Mouse (Mus musculus) neural tube, embryonic 15.5 days (tissue): ENCODE results near the gene Atp2a3. TPM values are rescaled to one million over a fixed set of nuclear protein-coding genes. Genes with fewer than 3 reads are reported as not detected.

Source experiments
- ATAC-seq: fragments of 200-750 bp; cut with Nextera tagmentation; 2 replicates; pipeline ENCODE4 v1.8.0; 2017; ENCODE audit warnings: mild to moderate bottlenecking, moderate TSS enrichment, moderate library complexity; ENCODE audit not compliant: low FRiP score
- H3K27ac ChIP-seq: fragments of 300-500 bp; sonication (generic); replicated peaks from 2 replicates; pipeline ENCODE4 v1.5.1; 2015; ENCODE audit warnings: mild to moderate bottlenecking, inconsistent platforms
- H3K27me3 ChIP-seq: fragments of 300-500 bp; sonication (generic); replicated peaks from 2 replicates; pipeline ENCODE4 v1.6.1; 2015; ENCODE audit warnings: inconsistent platforms
- H3K36me3 ChIP-seq: fragments of 300-500 bp; sonication (generic); 2 replicates; pipeline ENCODE4 v1.6.1; 2015; ENCODE audit warnings: inconsistent platforms
- H3K4me1 ChIP-seq: fragments of 300-500 bp; sonication (generic); 2 replicates; pipeline ENCODE4 v1.6.1; 2015; ENCODE audit warnings: inconsistent platforms
- H3K4me2 ChIP-seq: fragments of 300-500 bp; sonication (generic); 2 replicates; pipeline ENCODE4 v1.6.1; 2015; ENCODE audit warnings: inconsistent platforms, mild to moderate bottlenecking, moderate library complexity
- H3K4me3 ChIP-seq: fragments of 300-500 bp; sonication (generic); replicated peaks from 2 replicates; pipeline ENCODE4 v1.5.1; 2015; ENCODE audit warnings: mild to moderate bottlenecking, inconsistent platforms
- H3K9ac ChIP-seq: fragments of 300-500 bp; sonication (generic); replicated peaks from 2 replicates; pipeline ENCODE4 v1.6.1; 2015; ENCODE audit warnings: mild to moderate bottlenecking, inconsistent platforms
- H3K9me3 ChIP-seq: fragments of 300-500 bp; sonication (generic); replicated peaks from 2 replicates; pipeline ENCODE4 v1.6.1; 2016; ENCODE audit warnings: inconsistent platforms
- WGBS: fragments of 180-500 bp; shearing (Covaris S2); methylation state at CpG from one replicate; pipeline ENCODE4 v1.1.7; 2015; ENCODE audit warnings: mixed read lengths; 5-methylcytosine and 5-hydroxymethylcytosine counted together
- polyA plus RNA-seq: library from polyadenylated mRNA; unstranded; fragments of >200 nt; fragmentation: Nextera tagmentation; extraction: Ambion mirVana; gene quantifications from 2 replicates; pipeline ENCODE4 v1.2.1, GENCODE M21; 2015

The Atp2a3 gene
- polyA plus RNA-seq, 1 experiment from 2014 or later = 0.75 TPM

GRCm38 (mm10) chr11:72946560-72947119, 14.3 kb upstream of the Atp2a3 start:
- Histone ChIP-seq H3K4me2 (no peak overlapping the region), H3K9ac (no peak overlapping the region), H3K27ac (no peak overlapping the region), H3K36me3 (no peaks in the 10 kb centered on the region), H3K27me3 (no peaks in the 10 kb centered on the region), H3K4me1 (no peaks in the 10 kb centered on the region; the same call in 1 of the 2 replicates), H3K9me3 (no peaks in the 10 kb centered on the region), H3K4me3 (no peak overlapping the region)
- WGBS = 58% methylated on average over 6 of the region's 6 CpGs
- ATAC-seq = no peak

GRCm38 (mm10) chr11:72947840-72948239, 13.1 kb upstream of the Atp2a3 start:
- no peaks in the 10 kb centered on the region for H3K27me3 ChIP-seq
- ATAC-seq = no peak
- WGBS = 46% methylated on average over 11 of the region's 11 CpGs

GRCm38 (mm10) chr11:72948254-72948653, 12.7 kb upstream of the Atp2a3 start:
- Histone ChIP-seq H3K9me3 (no peaks in the 10 kb centered on the region), H3K4me3 (no peak overlapping the region), H3K4me2 (no peak overlapping the region), H3K9ac (no peak overlapping the region), H3K27me3 (no peaks in the 10 kb centered on the region), H3K27ac (no peak overlapping the region), H3K36me3 (no peaks in the 10 kb centered on the region), H3K4me1 (no peaks in the 10 kb centered on the region; the same call in 1 of the 2 replicates)
- no peak for ATAC-seq
- 83% methylated on average over 7 of the region's 7 CpGs for WGBS

More at GRCm38 (mm10) chr11:72947840-72948239, 13.1 kb upstream of the Atp2a3 start:
- no peak overlapping the region for H3K27ac ChIP-seq
- H3K4me3 ChIP-seq = no peak overlapping the region
- no peak overlapping the region for H3K4me2 ChIP-seq
- H3K9me3 ChIP-seq = no peaks in the 10 kb centered on the region
- no peaks in the 10 kb centered on the region for H3K36me3 ChIP-seq
- no peaks in the 10 kb centered on the region; the same call in 1 of the 2 replicates for H3K4me1 ChIP-seq
- H3K9ac ChIP-seq = no peak overlapping the region

- H3K4me2 ChIP-seq = no peak overlapping the region
- H3K27ac ChIP-seq = no peak overlapping the region
- no peak for ATAC-seq
- H3K9me3 ChIP-seq = no peaks in the 10 kb centered on the region
- no peaks in the 10 kb centered on the region for H3K27me3 ChIP-seq
- no peak overlapping the region for H3K4me3 ChIP-seq
- no peaks in the 10 kb centered on the region for H3K4me1 ChIP-seq
- no peaks in the 10 kb centered on the region for H3K36me3 ChIP-seq
- H3K9ac ChIP-seq = no peak overlapping the region
- WGBS = 70% methylated on average over 22 of the region's 22 CpGs
Observed at GRCm38 (mm10) chr11:72951137-72952000, 9.6 kb upstream of the Atp2a3 start.

- H3K27ac ChIP-seq = no peak overlapping the region
- ATAC-seq = no peak
- WGBS = 63% methylated on average over 3 of the region's 3 CpGs
Observed at GRCm38 (mm10) chr11:72952226-72952625, 8.7 kb upstream of the Atp2a3 start.

GRCm38 (mm10) chr11:72952697-72953096, 8.3 kb upstream of the Atp2a3 start:
- H3K27me3 ChIP-seq = no peaks in the 10 kb centered on the region
- 91% methylated on average over 6 of the region's 6 CpGs for WGBS
- no peak for ATAC-seq
- no peak overlapping the region for H3K4me3 ChIP-seq
- no peak overlapping the region for H3K4me2 ChIP-seq
- no peak overlapping the region for H3K27ac ChIP-seq
- H3K4me1 ChIP-seq = no peaks in the 10 kb centered on the region
- no peak overlapping the region for H3K9ac ChIP-seq
- H3K9me3 ChIP-seq = no peaks in the 10 kb centered on the region
- no peaks in the 10 kb centered on the region for H3K36me3 ChIP-seq

More at GRCm38 (mm10) chr11:72952226-72952625, 8.7 kb upstream of the Atp2a3 start:
- no peak overlapping the region for H3K9ac ChIP-seq
- H3K4me3 ChIP-seq = no peak overlapping the region
- H3K27me3 ChIP-seq = no peaks in the 10 kb centered on the region
- no peaks in the 10 kb centered on the region for H3K9me3 ChIP-seq
- no peaks in the 10 kb centered on the region for H3K36me3 ChIP-seq
- H3K4me2 ChIP-seq = no peak overlapping the region
- H3K4me1 ChIP-seq = no peaks in the 10 kb centered on the region

- Histone ChIP-seq H3K27ac (no peak overlapping the region), H3K4me3 (no peak overlapping the region), H3K9me3 (no peaks in the 10 kb centered on the region), H3K4me2 (no peak overlapping the region), H3K36me3 (no peaks in the 10 kb centered on the region), H3K9ac (no peak overlapping the region), H3K27me3 (no peaks in the 10 kb centered on the region), H3K4me1 (no peaks in the 10 kb centered on the region)
- 70% methylated on average over 1 of the region's 1 CpGs for WGBS
- ATAC-seq = no peak
Observed at GRCm38 (mm10) chr11:72953116-72953439, 7.9 kb upstream of the Atp2a3 start.

- ATAC-seq = no peak
- no peak overlapping the region for H3K27ac ChIP-seq
- no peak overlapping the region for H3K9ac ChIP-seq
- 89% methylated on average over 4 of the region's 4 CpGs for WGBS
- H3K4me1 ChIP-seq = no peaks in the 10 kb centered on the region
- H3K4me2 ChIP-seq = no peak overlapping the region
- no peak overlapping the region for H3K4me3 ChIP-seq
- H3K27me3 ChIP-seq = no peaks in the 10 kb centered on the region
- no peaks in the 10 kb centered on the region for H3K36me3 ChIP-seq
- H3K9me3 ChIP-seq = no peaks in the 10 kb centered on the region
Observed at GRCm38 (mm10) chr11:72953440-72954151, 7.4 kb upstream of the Atp2a3 start.

- Histone ChIP-seq H3K27ac (no peak overlapping the region), H3K4me3 (no peak overlapping the region), H3K4me1 (no peaks in the 10 kb centered on the region), H3K27me3 (peaks cover 3% of the 10 kb centered on the region), H3K9ac (no peak overlapping the region), H3K9me3 (no peaks in the 10 kb centered on the region), H3K36me3 (no peaks in the 10 kb centered on the region), H3K4me2 (no peak overlapping the region)
- ATAC-seq = no peak
- 87% methylated on average over 4 of the region's 4 CpGs for WGBS
Observed at GRCm38 (mm10) chr11:72954216-72954615, 6.8 kb upstream of the Atp2a3 start.

GRCm38 (mm10) chr11:72955339-72955974, 5.5 kb upstream of the Atp2a3 start:
- Histone ChIP-seq H3K4me2 (no peak overlapping the region), H3K9ac (no peak overlapping the region), H3K9me3 (no peaks in the 10 kb centered on the region), H3K27ac (no peak overlapping the region), H3K4me3 (no peak overlapping the region), H3K27me3 (peaks cover 15% of the 10 kb centered on the region), H3K36me3 (no peaks in the 10 kb centered on the region), H3K4me1 (peaks cover under 1% of the 10 kb centered on the region; the same call in 1 of the 2 replicates)
- WGBS = 74% methylated on average over 5 of the region's 5 CpGs
- no peak for ATAC-seq

GRCm38 (mm10) chr11:72957318-72957717, 3.7 kb upstream of the Atp2a3 start:
- Histone ChIP-seq H3K9me3 (no peaks in the 10 kb centered on the region), H3K4me1 (peaks cover 13% of the 10 kb centered on the region), H3K4me3 (no peak overlapping the region), H3K36me3 (no peaks in the 10 kb centered on the region), H3K4me2 (no peak overlapping the region), H3K27me3 (peaks cover 34% of the 10 kb centered on the region), H3K27ac (no peak overlapping the region), H3K9ac (no peak overlapping the region)
- 58% methylated on average over 2 of the region's 2 CpGs for WGBS
- ATAC-seq = no peak
